Mouse (Mus musculus): ENCODE data around the gene Dnajc3.

DNA sequence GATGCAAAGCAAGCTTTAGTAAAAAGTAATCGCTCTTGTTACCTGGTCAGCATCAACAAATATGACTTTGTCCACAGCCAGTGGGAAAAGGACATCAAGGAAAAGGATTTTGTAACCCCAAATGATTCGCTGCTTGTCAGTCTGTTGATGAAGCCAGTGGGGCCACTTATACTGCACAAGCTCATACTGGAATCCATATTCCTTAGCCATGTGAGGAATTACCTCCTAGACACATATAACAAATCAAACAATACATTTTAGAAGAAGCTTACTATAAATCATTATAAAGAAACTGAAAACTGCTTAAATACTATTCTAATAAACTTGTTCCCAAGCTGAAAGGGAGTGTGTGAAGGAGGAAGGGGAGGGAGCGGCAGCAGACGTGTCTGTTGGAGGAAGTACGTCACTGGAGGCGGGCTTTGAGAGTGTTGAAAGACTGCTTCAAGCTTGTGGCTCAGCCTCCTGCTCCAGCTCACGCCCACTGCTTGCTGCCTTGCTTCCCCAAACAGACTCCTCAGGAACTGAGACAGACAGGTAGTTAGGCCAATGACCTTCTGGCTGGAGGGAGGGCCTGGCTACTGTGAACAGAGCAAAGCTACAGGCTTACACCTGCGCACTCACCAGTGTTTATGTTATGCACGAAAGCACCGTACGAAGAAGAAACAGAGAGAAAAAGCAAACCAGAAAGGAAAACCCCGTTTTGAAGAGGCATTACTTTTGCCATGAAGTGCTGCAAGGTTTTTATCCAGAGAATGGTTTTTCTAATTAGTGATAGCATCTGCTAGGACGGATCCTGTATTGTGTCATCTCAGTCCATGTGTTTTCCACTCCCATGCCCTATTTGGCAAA lies 69.6 kb downstream of the Dnajc3 start:
- TF ChIP-seq GATA1 (IDR thresholded peaks at IDR 0.05; ENCODE audit: low read length) (no peak), TAL1 (IDR thresholded peaks at IDR 0.05; ENCODE audit: low read length) (no peak)
